Mouse (Mus musculus) lung, postnatal 14 days (tissue): ENCODE measurements around the gene Ovol3.
"Not testable (repeated sequence)": the region's sequence is repeated elsewhere in the genome, so short reads cannot be mapped to it uniquely, and the experiment has no call there.

Experiments
- DNase-seq: peaks from one replicate; pipeline ENCODE4 v3.0.0; 2021

The Ovol3 gene

GRCm38 (mm10) chr7:30222205-30222604, 13.3 kb downstream of the Ovol3 start:
- no peak for DNase-seq

DNA sequence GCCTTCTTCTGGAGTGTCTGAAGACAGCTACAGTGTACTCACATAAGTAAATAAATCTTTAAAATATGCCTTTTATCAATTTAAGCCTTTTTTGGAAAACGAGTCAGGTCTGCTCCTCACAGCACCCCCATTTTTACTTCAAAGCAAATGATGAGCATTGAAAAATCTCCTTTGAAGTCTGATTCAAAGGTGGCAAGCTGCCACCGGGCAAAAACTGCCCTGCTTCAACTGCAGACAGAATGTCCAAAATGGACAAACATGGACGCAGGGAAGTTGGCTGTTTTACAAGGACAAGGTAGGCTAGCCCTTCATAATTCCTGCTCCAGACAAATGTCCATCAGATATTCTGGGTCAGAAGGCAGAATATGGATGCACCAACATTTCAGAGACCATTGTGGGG, 14.1 kb downstream of the Ovol3 start:
- no peak for DNase-seq

- DNase-seq, result no peak
Observed at GRCm38 (mm10) chr7:30220008-30220356, 15.5 kb downstream of the Ovol3 start.

GRCm38 (mm10) chr7:30219293-30220007, 16.1 kb downstream of the Ovol3 start:
- peak; percentile 63 for DNase-seq

- DNase-seq, result no peak
Observed at GRCm38 (mm10) chr7:30217277-30217676, 18.2 kb downstream of the Ovol3 start.

DNA sequence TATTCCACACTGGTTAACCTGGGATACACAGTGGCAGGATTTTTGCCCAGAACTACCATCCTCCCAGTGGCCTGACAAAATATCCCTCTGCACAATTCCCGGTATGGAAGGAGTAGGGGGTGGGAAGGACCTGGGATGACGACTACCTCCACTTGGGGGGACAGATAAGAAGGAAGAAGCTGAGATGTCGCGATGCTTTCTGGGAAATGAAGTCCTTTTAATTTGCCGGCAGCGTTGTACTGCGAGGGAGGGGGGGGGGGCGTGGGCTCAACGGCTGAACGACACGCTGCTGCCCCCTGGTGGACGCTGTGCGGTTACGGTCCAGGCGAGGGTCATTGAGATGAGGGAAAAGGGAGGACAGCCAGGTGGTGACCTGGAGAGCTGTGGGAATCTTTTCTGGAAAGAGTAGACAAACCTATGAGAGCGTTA, 18.8 kb downstream of the Ovol3 start:
- DNase-seq, result peak; percentile 83

DNA sequence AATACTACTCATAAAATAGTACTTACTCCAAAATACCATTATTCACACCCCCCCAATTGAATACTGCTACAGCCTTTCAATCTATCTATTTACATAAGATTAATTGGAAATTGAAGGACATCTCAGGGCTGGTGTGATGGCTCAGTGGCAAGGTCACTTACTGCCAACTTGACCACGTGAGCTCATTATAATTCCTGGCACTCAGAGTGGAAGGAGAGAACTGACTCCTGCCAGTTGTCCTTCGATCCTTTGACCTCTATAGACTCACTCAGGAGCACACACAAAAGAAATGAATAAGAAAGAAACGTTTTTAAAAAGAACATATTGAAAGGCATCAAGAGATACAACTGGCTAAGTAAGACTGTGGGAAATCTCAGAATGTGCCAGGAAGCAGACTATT, 19.6 kb downstream of the Ovol3 start:
- no peak for DNase-seq

GRCm38 (mm10) chr7:30213881-30214280, 21.6 kb downstream of the Ovol3 start:
- DNase-seq, result no peak

DNA sequence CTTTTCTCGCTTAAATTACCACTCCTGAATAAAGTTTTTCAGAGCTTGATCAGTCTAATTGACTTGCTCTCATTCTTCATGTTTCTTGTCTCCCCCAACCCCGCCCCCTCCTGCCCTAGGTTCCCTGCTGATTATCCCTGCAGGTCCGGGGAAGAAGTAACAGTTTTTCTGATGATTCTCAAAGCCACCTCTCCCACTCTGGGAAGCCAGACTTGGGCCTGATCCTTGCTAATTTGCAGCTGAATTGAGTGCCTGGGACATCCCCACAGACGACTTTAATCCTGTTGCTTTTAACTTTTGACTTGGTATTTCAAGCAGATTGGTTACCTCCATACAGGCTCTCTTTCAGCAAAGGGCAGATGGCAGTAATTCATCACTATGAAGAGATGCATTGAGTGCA, 24.5 kb downstream of the Ovol3 start:
- DNase-seq, result no peak

DNA sequence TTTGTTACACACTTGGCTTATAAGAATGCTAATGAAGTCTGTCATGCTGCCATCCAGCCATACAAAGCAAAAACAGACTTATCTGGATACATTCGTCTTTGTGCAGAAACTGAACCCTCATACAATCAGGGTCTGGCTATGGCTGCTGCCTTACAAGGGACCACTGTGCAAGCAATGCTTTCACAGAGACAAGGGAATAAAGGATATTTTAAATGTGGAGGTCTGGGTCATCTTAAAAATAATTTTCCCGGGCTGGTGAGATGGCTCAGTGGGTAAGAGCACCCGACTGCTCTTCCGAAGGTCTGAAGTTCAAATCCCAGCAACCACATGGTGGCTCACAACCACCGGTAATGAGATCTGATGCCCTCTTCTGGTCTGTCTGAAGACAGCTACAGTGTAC, 29.2 kb downstream of the Ovol3 start:
- not testable (repeated sequence) for DNase-seq

- peak; percentile 80 for DNase-seq
Observed at GRCm38 (mm10) chr7:30205383-30205782, 30.1 kb downstream of the Ovol3 start.

GRCm38 (mm10) chr7:30204380-30204779, 31.1 kb downstream of the Ovol3 start:
- DNase-seq, result no peak

DNA sequence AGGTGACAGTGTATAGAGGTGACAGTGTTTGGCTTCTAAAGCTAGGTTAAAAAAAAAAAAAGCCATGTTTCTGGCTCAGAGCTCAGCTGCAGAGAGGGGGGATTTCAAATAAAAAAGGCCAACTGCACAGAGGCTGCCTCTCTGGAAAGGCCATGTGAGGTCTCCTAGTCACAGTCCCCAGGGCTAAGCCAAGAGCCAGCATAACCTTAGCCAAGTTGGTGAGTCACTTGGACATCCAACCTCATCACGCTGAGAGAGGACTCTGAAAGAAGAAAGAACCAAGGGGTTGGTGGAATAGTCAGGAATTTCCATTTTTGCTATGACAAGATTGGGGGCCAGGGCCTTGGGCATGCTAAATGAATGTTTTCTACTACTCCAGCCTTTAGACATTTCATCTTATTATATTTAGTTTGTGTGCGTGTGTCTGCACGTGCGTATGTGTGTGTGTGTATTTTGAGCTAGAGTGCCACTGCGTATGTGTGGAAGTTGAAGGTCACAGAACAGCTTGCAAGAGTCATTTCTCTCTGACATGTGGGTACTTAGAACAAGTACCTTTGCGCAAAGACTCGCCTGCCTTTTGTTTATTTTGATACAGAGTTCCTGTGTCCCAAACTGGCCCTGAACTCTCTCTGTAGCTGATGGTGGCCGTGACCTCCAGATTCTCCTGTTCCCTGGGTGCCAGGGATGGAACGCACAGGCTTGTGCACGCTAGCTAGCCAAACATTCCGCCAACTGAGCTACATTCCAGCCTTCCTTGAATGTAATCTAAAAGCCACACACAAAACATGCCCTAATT, 32.4 kb downstream of the Ovol3 start:
- DNase-seq, result peak; percentile 24

GRCm38 (mm10) chr7:30200661-30201060, 34.9 kb downstream of the Ovol3 start:
- not testable (repeated sequence) for DNase-seq

DNA sequence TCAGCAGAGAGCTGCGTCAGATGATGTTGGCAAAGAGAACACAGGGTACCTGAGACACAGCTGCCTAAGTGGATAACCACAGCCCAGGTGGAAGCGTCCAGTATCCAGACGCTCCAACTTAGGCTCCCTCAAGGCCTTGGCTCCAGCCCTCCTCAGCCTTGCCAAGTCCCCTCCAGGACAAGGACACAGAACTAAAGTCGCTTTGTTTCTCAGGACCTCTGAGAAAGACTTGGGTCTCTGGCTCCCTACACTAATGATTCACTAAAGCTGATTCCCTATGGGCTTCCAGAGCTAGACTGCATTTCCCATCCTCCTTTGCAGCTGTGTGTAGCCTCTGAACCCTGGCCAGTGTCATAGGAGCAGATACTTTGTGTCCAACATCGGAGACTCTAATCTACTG, 35.3 kb downstream of the Ovol3 start:
- no peak for DNase-seq

DNA sequence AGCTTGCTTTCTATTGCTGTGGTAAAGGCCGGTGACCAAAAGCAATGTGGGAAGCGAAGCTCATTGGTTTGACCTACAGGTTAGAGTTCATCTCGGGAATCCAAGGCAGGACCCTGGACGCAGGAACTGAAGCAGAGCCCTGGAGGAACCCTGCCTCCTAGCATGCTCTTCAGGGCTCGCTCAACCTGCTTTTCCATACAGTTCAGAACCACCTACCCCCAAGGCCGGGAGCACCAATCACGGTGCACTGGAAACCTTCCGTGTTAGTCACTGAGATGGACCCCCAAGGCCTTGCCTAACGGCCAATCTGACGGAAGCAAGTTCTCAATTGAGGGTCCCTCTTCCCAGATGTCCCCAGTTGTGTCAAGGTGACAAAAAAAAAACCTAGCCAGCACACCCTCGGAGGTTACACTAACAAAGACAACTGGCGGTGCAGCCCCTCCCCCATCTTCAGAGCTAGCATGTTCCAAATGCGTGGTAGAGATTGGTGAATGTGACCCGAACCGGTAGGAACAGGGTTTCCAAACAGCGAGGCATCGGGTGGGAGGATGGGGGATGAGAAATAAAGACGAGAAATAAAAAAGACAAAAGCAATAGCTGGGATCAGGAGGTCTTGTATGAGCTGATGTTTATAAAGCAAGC, 35.9 kb downstream of the Ovol3 start:
- DNase-seq, result no peak

DNA sequence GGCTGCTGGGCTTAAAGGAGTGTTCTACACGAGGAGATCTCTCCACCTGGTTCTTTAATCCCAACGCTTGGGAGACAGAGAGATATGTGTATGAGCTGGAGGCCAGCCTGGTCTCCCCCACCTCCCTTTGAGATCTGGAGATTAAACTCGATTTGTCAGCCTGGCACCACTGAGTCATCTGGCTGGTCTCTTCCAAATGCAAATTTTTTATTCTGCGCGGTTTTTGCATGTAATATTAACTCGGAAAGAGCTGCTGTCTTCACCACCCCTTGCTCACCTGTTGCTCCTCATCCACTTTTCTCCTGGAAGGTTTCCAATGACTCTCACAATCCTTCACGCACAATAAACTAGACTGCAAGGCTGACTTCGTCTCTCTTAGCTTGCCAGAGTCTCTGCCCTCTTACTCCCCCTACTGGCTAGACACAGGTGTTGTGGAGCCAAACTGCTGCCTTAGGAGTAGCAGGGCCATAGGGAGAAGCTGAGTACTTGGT, 37.0 kb downstream of the Ovol3 start, which contains the start of gene Capns1:
Capns1 (minus strand) TSS at position 331 of the 491 bp plus-strand sequence.
- DNase-seq, result peak; percentile 68

DNA sequence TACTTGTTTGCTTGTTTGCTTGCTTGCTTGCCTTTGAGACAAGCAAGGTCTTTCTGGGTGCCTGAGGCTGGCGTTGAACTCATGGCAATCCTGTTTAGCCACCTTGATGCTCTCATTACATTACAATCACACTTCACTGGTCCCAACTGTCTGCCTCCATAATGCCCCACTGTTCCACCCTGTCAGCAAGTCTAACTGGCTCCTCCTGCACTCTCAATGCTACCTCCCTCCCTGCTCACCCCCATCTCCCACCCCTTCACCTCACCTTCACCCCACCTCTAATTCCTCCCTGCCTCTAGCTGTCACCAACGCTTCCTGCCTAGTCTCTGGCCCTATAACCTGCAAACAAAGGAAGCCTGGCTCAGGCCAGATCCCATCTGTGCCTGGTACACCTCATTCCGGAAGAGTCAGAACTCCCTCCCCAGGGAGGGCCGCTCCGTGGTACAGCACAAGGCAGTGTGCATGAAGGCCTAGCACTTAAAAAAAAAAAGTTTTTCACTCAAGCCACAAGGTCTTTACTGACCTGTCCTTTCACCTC, 37.9 kb downstream of the Ovol3 start:
- no peak for DNase-seq

GRCm38 (mm10) chr7:30196171-30196570, 39.4 kb downstream of the Ovol3 start:
- no peak for DNase-seq

DNA sequence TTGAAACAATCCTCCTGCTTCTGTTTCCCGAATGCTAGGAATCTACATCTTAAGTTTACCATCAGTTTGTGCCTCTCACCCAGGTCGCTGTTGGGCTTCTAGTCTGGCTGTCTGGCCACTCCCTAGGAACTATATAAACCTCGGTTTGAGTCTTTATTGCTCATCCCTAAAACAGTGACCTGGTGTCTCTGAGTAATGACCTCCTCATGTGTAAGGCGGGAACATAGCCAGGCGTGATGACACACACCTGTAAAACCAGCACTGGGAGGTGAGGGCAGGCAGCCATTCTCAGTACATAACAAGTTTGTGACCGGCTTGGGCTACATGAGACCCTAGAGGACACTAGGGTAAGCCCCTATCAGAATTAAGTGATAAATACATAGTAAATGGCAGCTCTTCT, 40.1 kb downstream of the Ovol3 start:
- DNase-seq, result no peak

DNA sequence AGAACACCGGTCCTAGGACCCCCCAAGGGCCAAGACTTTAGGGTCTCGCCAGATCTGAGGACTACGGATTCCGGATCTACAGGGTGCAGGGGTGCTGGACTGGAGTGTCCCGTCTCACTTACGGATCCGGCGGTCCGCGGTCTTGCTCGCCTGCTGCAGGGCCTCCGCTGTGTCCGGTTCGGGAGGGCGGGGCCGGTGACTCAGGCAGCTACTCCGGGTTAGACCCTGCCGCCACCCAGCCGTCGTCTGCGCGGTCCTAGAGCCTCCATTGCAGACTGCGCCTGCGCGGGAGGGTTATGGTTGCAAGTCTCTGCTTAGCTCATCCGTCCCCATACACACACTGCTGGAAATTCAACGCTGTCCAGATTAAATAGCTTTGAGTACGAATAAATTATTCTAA, 40.6 kb downstream of the Ovol3 start:
- peak; percentile 97 for DNase-seq

GRCm38 (mm10) chr7:30194101-30194831, 41.3 kb downstream of the Ovol3 start:
- DNase-seq, result peak; percentile 47
